Mouse (Mus musculus) hindbrain, embryonic 16.5 days (tissue): ENCODE measurements around the gene Rps6kc1. TPM values are rescaled to one million over a fixed set of nuclear protein-coding genes. Genes with fewer than 3 reads are reported as not detected.

ENCODE experiments used
- ATAC-seq: fragments of 200-750 bp; cut with Nextera tagmentation; 2 replicates; pipeline ENCODE4 v1.8.0; 2017; ENCODE audit warnings: moderate TSS enrichment, moderate library complexity
- H3K27ac ChIP-seq: fragments of 300-500 bp; sonication (generic); 2 replicates; pipeline ENCODE4 v1.5.1; 2014; ENCODE audit warnings: low read depth, mild to moderate bottlenecking, control low read depth, low read length, moderate library complexity
- H3K27me3 ChIP-seq: fragments of 300-500 bp; sonication (generic); replicated peaks from 2 replicates; pipeline ENCODE4 v1.6.1; 2014; ENCODE audit warnings: low read length; ENCODE audit not compliant: control insufficient read depth, insufficient read depth
- H3K36me3 ChIP-seq: fragments of 300-500 bp; sonication (generic); 2 replicates; pipeline ENCODE4 v1.6.1; 2014; ENCODE audit warnings: mild to moderate bottlenecking, low read length, moderate library complexity, mixed read lengths; ENCODE audit not compliant: control insufficient read depth, insufficient read depth
- H3K4me1 ChIP-seq: fragments of 300-500 bp; sonication (generic); 2 replicates; pipeline ENCODE4 v1.6.1; 2014; ENCODE audit warnings: low read depth, low read length; ENCODE audit not compliant: control insufficient read depth, insufficient read depth
- H3K4me2 ChIP-seq: fragments of 300-500 bp; sonication (generic); 2 replicates; pipeline ENCODE4 v1.6.1; 2014; ENCODE audit warnings: mild to moderate bottlenecking, low read length, control low read depth, moderate library complexity
- H3K4me3 ChIP-seq: fragments of 300-500 bp; sonication (generic); 2 replicates; pipeline ENCODE4 v1.5.1; 2014; ENCODE audit warnings: mild to moderate bottlenecking, low read length, control low read depth, moderate library complexity
- H3K9ac ChIP-seq: fragments of 300-500 bp; sonication (generic); 2 replicates; pipeline ENCODE4 v1.6.1; 2014; ENCODE audit warnings: low read depth, mild to moderate bottlenecking, control low read depth, low read length, moderate library complexity
- H3K9me3 ChIP-seq: fragments of 300-500 bp; sonication (generic); 2 replicates; pipeline ENCODE4 v1.6.1; 2014; ENCODE audit warnings: mild to moderate bottlenecking, low read length, moderate library complexity; ENCODE audit not compliant: control insufficient read depth
- WGBS: fragments of 180-500 bp; shearing (Covaris S2); extraction: QIAGEN DNeasy Blood & Tissue Kit; methylation state at CpG from one replicate; pipeline ENCODE4 v1.1.7; 2014; 5-methylcytosine and 5-hydroxymethylcytosine counted together
- polyA plus RNA-seq: library from polyadenylated mRNA; unstranded; fragments of >200 nt; fragmentation: Nextera tagmentation; extraction: Ambion mirVana; gene quantifications from 2 replicates; pipeline ENCODE4 v1.2.1, GENCODE M21; 2015

Rps6kc1 gene
- polyA plus RNA-seq, 1 experiment from 2014 or later: 28.4 TPM

- Histone ChIP-seq H3K27ac (no peak overlapping the region; the same call in 1 of the 2 replicates), H3K4me2 (peak overlapping the region; percentile 22; the same call in 1 of the 2 replicates)
- ATAC-seq: peak; percentile 72
Observed at GRCm38 (mm10) chr1:190690528-190691262, 220.9 kb downstream of the Rps6kc1 start.

GRCm38 (mm10) chr1:190683060-190683459, 228.5 kb downstream of the Rps6kc1 start:
- H3K9me3 ChIP-seq: no peaks in the 10 kb centered on the region
- no peak overlapping the region for H3K9ac ChIP-seq
- no peaks in the 10 kb centered on the region for H3K36me3 ChIP-seq
- no peak overlapping the region for H3K4me2 ChIP-seq
- H3K27me3 ChIP-seq: no peaks in the 10 kb centered on the region
- peak overlapping the region; percentile 31 for H3K27ac ChIP-seq
- H3K4me1 ChIP-seq: peaks cover 9% of the 10 kb centered on the region
- no peak overlapping the region for H3K4me3 ChIP-seq
- ATAC-seq: no peak
- WGBS: 65% methylated on average over 7 of the region's 7 CpGs

More at GRCm38 (mm10) chr1:190690528-190691262, 220.9 kb downstream of the Rps6kc1 start:
- Histone ChIP-seq H3K4me1 (peaks cover 3% of the 10 kb centered on the region), H3K36me3 (no peaks in the 10 kb centered on the region), H3K9ac (peak overlapping the region; percentile 43), H3K27me3 (no peaks in the 10 kb centered on the region), H3K9me3 (no peaks in the 10 kb centered on the region), H3K4me3 (no peak overlapping the region)
- WGBS: 60% methylated on average over 29 of the region's 29 CpGs

- Histone ChIP-seq H3K36me3 (no peaks in the 10 kb centered on the region), H3K9me3 (no peaks in the 10 kb centered on the region), H3K9ac (peak overlapping the region; percentile 12; the same call in 1 of the 2 replicates), H3K4me3 (peak overlapping the region; percentile 1; the same call in 1 of the 2 replicates), H3K4me1 (peaks cover 9% of the 10 kb centered on the region), H3K27ac (peak overlapping the region; percentile 68), H3K27me3 (no peaks in the 10 kb centered on the region), H3K4me2 (peak overlapping the region; percentile 44)
- ATAC-seq: peak; percentile 93
- 19% methylated on average over 25 of the region's 25 CpGs for WGBS
Observed at GRCm38 (mm10) chr1:190682021-190682926, 229.3 kb downstream of the Rps6kc1 start.

- Histone ChIP-seq H3K9me3 (no peaks in the 10 kb centered on the region), H3K4me3 (no peak overlapping the region), H3K4me1 (no peaks in the 10 kb centered on the region), H3K27me3 (no peaks in the 10 kb centered on the region), H3K27ac (no peak overlapping the region), H3K36me3 (no peaks in the 10 kb centered on the region), H3K9ac (no peak overlapping the region), H3K4me2 (no peak overlapping the region)
- ATAC-seq: 0 out of 2 replicates have a peak, but pooled peaks have one; percentile 34
- 77% methylated on average over 3 of the region's 3 CpGs for WGBS
Observed at GRCm38 (mm10) chr1:190675455-190675854, 236.1 kb downstream of the Rps6kc1 start.

- WGBS: 67% methylated on average over 10 of the region's 10 CpGs
- Histone ChIP-seq H3K27ac (no peak overlapping the region), H3K4me1 (no peaks in the 10 kb centered on the region; the same call in 1 of the 2 replicates), H3K9ac (no peak overlapping the region), H3K36me3 (no peaks in the 10 kb centered on the region), H3K9me3 (no peaks in the 10 kb centered on the region), H3K4me3 (no peak overlapping the region), H3K4me2 (no peak overlapping the region), H3K27me3 (no peaks in the 10 kb centered on the region)
- no peak for ATAC-seq
Observed at GRCm38 (mm10) chr1:190669099-190669498, 242.5 kb downstream of the Rps6kc1 start.

- no peak overlapping the region for H3K4me2 ChIP-seq
- no peak overlapping the region for H3K9ac ChIP-seq
- no peaks in the 10 kb centered on the region for H3K27me3 ChIP-seq
- 96% methylated on average over 11 of the region's 11 CpGs for WGBS
- H3K4me3 ChIP-seq: no peak overlapping the region
- no peaks in the 10 kb centered on the region for H3K9me3 ChIP-seq
- no peak overlapping the region for H3K27ac ChIP-seq
- no peaks in the 10 kb centered on the region; the same call in 1 of the 2 replicates for H3K4me1 ChIP-seq
- no peaks in the 10 kb centered on the region for H3K36me3 ChIP-seq
- no peak for ATAC-seq
Observed at GRCm38 (mm10) chr1:190667821-190668220, 243.7 kb downstream of the Rps6kc1 start.

GRCm38 (mm10) chr1:190667326-190667725, 244.2 kb downstream of the Rps6kc1 start:
- 76% methylated on average over 5 of the region's 5 CpGs for WGBS
- ATAC-seq: no peak

GRCm38 (mm10) chr1:190665490-190665875, 246.1 kb downstream of the Rps6kc1 start:
- no peaks in the 10 kb centered on the region; the same call in 1 of the 2 replicates for H3K4me1 ChIP-seq
- no peak overlapping the region for H3K27ac ChIP-seq
- no peaks in the 10 kb centered on the region for H3K36me3 ChIP-seq
- no peak overlapping the region for H3K4me2 ChIP-seq
- WGBS: 55% methylated on average over 8 of the region's 8 CpGs
- no peak overlapping the region for H3K4me3 ChIP-seq
- ATAC-seq: no peak
- no peaks in the 10 kb centered on the region for H3K27me3 ChIP-seq
- H3K9me3 ChIP-seq: no peaks in the 10 kb centered on the region
- no peak overlapping the region for H3K9ac ChIP-seq

More at GRCm38 (mm10) chr1:190667326-190667725, 244.2 kb downstream of the Rps6kc1 start:
- H3K27me3 ChIP-seq: no peaks in the 10 kb centered on the region
- H3K9me3 ChIP-seq: no peaks in the 10 kb centered on the region
- no peak overlapping the region for H3K9ac ChIP-seq
- no peak overlapping the region for H3K4me2 ChIP-seq
- H3K36me3 ChIP-seq: no peaks in the 10 kb centered on the region
- no peak overlapping the region for H3K4me3 ChIP-seq
- no peaks in the 10 kb centered on the region; the same call in 1 of the 2 replicates for H3K4me1 ChIP-seq
- H3K27ac ChIP-seq: no peak overlapping the region
